Mouse (Mus musculus): Measurements from ENCODE around the gene Olfr457.
"Not testable (repeated sequence)": the region's sequence is repeated elsewhere in the genome, so short reads cannot be mapped to it uniquely, and the experiment has no call there.

Gene Olfr457

DNA sequence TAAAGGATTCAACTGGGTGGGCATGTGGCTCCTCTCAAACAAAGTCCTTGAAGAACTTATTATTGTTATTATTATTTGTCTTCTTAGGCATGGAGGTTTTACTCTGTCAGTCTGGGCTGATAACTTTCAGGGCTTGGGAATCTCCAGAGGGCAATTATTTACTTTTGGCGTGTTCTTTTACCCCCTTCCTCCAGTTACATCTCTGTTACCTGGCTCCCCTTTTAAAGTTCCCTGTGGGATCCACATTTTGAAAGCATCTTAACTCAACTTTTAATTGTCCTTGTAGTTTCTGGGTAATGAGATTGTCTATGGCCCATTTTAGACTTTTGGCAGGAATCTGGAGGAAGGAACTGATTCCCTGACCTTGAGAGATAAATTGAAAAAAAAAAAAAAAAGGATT, at the start of gene Olfr457:
Gene Olfr457 (minus strand): TSS at position 101 of the 400 bp plus-strand sequence.
- DNase-seq, result no peak

DNA sequence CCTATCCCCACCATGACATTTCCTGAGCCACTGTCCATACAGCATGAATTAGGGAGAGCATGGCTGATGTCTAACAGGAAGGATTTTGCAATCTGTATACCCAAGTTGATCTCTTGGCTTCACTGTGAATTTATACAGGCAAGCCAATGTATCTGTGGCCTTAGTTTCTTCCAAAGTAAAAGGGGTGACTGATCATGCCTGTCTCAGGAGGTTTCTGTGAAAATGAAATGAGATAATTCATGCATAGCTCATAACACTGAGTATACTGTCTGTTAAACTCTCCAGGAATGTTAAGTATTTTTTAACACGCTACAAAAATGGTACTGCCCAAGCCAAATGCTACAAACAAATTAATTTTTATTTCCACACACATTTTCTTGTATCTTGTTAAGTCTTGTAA, 37.3 kb upstream of the Olfr457 start:
- no peak for DNase-seq

DNA sequence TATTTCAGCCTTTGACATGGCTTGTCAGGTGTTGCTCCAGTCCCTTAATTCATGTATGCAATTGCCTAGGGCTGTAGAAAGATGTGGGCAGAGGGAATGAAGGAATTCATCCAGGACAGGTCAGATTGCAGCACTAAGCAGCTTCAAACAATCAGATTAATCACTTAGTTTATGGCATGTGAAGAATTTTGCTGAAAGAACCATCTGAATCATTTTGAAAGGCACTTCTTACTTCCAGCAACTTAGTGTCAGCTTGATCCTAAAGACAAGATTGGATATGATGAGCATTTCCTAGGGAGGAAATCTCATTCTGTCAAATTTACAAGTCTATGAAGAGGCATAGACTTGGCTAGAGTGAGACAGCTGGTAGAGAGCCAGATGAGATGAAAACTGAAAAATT, 33.2 kb upstream of the Olfr457 start:
- no peak for DNase-seq

DNA sequence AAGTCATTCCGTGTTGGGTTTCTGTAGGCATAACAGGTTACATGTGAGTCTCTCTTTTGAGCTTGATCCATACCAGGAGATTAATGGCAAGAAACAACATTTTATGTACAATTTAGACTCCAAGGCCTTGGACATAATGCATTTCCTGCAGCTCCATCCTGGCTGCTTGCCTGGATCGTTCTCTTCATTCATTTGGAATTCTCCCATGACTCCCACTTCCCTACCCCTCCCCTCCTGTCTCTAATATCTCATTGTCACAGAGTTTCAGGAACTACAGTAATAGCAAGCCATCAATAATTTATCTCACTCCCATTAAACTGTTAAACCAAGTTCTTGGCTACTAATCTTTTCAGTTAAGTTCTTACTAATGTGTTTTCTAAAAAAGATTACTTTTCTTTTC, 27.3 kb upstream of the Olfr457 start:
- no peak for DNase-seq

DNA sequence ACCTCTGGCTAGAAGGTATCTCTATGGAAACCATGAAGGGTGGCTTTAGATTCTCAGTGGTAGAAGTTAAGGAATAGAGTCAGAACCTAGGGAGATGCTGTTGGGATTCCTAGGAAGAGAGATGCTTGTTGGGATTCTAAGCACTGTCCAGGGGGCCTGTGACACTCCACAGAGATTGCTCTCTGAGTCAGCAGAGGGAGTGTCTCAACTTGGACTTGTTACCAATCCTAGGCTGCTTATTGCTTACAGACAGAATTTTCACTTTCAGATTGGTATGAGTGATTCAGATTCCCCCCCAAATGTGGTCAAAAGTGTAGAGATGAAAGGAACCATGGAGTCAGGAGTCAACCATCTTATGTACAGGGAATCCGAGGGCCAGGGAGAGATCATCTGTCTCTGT, 13.6 kb upstream of the Olfr457 start:
- no peak for DNase-seq

DNA sequence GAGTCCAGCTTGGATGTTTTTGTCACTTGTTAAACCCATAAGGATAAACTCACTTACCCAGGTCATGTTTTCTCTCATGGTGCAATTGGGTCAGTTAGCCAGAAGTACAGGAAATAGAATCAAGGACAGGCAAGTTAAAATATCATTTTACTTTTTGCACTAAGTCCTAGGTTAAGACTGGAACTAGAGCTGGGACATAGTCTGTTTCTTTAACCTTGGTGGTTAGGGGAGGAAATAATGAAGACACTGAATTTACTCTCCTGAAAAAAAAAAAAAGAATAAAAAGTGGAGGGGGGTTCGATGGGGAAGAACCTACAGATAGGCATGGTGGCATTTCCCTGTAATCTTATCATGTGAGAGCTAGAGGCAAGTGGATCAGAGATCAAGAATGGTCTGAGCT, 11.0 kb upstream of the Olfr457 start, which contains the start of gene Olfr456:
Gene Olfr456 (minus strand): TSS at position 101 of the 400 bp plus-strand sequence.
- no peak for DNase-seq

DNA sequence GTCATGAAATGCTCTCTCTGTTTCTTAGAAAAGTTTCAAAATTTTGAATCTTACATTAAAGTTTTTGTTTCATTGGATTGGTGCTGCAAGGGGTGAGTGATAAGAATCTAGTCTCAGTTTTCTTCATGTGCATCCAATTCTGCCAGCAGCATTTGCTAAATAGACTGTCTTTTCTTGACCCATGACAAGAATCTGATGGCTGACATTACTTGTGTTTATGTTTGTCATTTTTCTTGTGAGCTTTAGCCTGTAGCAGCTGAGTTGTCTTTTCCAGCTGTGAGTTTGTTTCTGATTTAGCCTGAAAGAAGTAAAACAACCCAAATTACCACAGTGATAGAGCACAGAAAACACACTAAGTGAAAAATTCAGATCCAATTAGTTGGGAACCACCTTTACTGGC, 8.5 kb upstream of the Olfr457 start:
- no peak for DNase-seq

DNA sequence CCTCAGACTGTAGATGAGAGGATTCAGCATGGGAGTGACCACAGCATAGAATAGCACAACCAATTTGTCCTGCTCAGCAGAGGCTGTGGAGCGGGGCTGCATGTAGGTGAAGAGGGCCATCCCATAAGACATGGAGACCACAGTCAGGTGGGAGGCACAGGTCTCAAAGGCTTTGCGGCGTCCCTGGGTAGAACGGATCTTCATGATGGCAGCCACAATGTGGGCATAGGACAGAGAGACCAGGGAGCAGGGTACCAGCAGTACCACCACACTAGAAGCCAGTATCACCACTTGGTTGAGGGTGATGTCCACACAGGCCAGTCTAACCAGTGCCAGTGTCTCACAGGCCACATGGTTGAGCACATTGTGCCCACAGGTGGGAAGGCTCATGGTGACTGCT, 4.8 kb downstream of the Olfr457 start:
- not testable (repeated sequence) for DNase-seq

DNA sequence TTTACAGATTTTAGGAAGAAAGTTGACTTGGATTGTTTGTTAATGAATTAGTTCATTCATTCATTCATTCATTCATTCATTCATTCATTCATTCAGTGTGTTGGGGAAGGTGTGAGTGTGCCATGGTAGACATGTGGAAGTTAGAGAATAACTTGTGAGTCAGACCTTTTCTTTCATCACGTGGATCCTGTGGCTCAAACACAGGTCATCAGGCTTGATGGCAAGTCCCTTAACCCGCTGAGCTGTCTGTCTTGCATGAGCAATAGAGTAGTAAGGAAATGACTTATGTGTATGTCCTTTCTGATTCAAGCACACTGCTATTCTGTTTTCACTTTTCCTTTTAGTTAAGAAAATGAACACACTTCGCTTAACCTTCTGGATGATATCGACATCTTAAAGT, 5.6 kb downstream of the Olfr457 start:
- DNase-seq, result no peak

DNA sequence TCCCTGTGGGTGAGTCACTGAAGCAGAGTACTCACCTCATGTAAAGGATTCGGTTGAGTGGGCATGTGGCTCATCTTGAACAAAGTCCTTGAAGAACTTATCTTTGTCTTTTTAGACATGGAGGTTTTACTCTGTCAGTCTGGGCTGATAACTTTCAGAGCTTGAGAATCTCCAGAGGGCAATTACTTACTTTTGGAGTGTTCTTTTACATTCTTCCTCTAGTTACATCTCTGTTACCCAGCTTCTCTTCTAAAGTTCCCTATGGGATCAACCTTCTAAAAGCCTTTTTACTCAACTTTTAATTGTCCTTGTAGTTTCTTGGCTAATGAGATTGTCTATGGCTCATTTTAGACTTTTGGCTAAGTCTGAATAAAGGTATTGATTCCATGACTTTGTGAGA, 11.0 kb downstream of the Olfr457 start, which contains the start of gene Olfr458:
Gene Olfr458 (minus strand): TSS at position 101 of the 400 bp plus-strand sequence.
- no peak for DNase-seq

DNA sequence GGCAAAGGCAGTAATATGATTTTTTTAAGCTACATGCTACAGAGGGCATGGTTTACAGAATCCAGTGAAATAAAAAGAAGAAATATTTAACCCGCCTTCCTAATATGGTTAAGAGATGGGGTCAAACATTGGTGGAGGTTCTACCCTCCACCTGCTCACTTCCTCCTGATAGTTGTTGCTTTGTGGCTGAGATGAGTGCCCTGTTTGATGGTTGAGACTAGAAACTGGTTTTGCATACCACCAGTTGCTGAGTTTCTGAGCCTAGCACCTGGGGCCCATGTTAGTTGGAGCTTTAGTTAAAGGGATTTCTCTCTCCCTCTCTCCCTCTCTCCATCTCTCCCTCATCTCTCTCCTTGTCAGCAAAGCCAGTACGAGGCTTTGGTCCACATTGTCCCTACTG, 28.8 kb downstream of the Olfr457 start:
- no peak for DNase-seq

DNA sequence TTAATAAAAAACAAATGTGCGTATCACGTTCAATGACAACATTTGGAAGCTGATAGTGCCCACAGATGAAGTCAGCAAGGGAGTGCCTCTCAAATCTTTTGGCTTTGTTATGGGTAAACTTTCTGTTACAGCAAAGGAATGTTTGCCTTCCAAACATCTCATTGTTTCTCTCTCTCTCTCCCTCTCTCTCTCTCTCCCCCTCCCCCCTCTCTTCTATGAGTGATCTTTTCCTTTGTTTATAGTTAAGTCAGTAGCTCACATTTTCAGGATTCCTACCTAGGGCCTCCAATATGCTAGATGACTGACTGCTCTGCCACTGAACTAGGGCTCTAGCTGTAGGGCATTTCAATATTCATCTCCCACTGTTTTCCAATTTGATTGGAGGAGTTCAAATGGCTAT, 31.6 kb downstream of the Olfr457 start:
- DNase-seq, result no peak

DNA sequence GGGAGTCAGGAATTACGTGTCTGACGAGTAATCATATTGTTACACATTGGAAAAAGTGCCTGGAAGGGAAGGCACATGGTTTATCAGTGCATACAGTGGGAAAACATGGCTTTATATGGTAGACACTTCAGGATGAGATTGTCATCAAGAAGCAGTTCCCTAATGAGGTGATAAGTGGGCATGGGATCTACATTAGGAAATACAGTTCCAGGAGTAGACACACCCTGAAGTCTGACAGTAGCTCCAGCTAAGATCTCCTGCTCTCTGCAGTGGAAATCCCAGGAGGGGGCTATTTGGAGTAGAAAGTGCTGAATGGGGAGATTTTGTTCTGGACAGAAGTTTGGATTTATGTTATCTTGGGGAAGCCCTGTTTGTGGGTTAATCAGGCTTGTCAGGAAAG, 34.7 kb downstream of the Olfr457 start:
- no peak for DNase-seq

DNA sequence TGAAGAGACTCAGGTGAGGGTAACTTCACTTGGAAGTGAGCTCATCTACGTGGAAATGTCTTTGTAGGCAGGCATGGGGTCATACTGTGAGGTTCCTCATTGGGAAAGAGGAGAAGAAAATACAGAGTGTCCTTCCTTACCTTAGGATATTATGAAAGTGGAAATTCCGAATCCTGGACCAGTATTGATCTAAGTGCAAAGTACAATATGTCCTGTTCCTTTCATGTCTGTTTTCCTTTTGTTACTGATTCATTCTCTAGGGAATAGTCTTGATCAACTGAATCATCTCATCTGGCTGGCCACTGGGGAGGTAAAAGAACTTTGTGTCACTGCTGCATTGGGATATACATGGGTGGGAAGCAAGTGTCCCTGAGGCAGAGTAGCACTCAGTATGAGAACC, 40.6 kb downstream of the Olfr457 start:
- no peak for DNase-seq

DNA sequence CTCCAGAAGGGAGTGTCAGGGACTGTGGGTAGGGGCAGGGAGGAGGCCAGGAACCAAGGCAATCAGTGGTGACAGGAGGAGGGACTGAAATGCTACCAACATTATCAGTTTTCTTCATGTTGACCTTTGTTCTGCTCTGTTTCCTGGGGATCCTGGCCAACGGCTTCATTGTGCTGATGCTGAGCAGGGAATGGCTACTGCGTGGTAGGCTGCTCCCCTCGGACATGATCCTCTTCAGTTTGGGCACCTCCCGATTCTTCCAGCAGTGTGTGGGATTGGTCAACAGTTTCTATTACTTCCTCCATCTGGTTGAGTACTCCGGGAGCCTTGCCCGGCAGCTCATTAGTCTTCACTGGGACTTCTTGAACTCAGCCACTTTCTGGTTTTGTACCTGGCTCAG, 41.7 kb downstream of the Olfr457 start, which contains the start of gene Tas2r126:
Gene Tas2r126 (plus strand): TSS at position 90 of the 400 bp plus-strand sequence.
- DNase-seq, result no peak

DNA sequence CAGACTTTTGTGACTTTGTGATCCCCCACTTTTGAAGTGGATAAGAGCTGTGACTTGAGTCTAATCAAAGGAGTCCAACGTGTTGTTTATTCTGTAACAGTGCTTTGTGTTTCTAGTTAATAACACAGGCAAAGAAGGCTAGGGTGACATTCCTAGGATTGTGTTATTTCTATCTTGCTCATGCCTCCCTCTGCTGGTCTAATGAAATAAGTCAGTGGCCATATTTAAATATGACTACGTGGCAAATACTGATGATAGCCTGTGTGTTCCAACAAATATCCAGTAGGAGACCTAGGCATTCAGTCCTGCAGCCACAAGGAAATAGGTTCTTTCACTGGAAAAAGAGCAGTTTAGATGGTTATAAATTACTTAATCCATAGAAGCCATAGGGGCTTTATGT, 42.6 kb downstream of the Olfr457 start:
- DNase-seq, result no peak

DNA sequence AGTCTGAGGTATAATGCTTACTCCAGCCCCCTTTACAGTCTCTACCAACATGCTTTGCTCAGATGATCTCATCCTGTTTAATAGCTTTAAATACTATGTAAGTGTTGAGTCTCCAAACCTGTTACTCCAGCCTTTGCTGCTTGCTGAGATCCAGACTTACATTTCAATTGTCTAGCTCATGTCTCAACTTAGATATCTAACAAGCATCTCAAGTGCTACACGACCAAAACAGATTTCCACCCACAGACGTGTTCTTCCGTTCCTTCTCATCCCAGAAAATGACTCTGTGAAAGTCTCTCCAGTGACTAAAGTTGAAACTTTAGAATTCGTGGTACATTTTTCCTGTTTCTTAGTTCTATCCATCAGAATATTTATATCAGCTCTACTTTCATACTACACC, 49.8 kb downstream of the Olfr457 start:
- DNase-seq, result no peak

DNA sequence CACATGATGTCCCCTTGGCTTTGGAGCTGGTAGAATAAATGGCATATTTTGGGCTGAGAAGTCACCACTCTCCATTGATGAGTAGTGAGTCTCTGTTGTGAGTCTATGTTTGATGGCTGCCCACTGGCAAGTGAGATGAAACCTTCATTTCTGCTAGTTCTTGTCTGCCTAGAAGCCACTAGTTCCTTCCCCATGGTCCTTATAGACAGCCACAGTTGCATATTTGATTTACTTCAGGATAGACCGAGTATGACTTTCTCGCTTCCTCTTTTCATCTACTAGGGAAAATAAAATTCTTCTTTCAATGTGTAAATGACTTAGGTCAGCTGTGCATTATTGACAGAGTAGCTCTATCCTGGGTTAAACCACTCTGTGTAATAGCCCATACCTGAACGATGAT, 51.7 kb downstream of the Olfr457 start:
- no peak for DNase-seq

DNA sequence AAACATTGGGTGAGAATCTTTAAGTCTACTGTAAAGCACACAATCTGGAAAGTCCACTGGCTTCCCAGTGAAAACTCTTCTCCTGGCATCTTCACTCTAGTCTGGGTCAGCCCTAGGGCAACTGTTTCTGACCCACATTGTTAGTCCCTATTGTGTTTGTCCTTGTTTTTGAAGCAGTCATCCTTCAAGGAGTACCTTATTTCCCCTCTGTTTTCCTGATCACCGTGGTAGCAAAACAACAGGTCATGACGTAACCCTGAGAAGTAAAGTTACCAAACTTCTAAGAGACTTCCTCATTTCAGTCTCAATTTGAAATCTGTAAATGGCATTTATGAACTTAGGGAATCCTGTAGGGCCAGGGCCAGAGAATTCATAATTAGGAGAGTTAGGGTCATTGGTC, 54.7 kb downstream of the Olfr457 start:
- no peak for DNase-seq

DNA sequence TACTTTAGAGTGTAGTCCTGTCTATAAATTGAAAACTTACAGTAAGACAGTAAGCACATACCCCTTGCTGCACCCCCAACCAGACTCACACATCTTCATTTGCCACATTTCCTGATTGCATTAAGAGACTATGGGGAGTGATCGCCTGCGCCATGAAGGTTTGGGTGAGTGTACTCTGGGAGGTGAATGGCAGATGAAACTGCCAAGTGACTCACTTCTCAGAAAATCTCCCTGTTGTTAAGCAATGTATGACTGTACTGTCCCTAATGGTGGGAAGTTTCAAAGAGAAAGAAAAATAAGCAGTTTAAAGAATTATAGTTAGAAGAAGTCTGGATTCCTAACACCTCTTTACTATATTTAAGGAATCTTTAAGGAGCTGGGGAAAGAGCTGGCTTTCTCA, 56.7 kb downstream of the Olfr457 start:
- no peak for DNase-seq

Measured in thymus, postnatal 14 days (tissue).